Mouse (Mus musculus): ENCODE measurements around the gene Dcpp1. TPM values are rescaled to one million over a fixed set of nuclear protein-coding genes. Genes with fewer than 3 reads are reported as not detected.
A peak's percentile ranks its signal among the peaks of the same experiment; 100 is the strongest.

Dcpp1 gene
- polyA plus RNA-seq, 1 experiment from 2014 or later = not detected

DNA sequence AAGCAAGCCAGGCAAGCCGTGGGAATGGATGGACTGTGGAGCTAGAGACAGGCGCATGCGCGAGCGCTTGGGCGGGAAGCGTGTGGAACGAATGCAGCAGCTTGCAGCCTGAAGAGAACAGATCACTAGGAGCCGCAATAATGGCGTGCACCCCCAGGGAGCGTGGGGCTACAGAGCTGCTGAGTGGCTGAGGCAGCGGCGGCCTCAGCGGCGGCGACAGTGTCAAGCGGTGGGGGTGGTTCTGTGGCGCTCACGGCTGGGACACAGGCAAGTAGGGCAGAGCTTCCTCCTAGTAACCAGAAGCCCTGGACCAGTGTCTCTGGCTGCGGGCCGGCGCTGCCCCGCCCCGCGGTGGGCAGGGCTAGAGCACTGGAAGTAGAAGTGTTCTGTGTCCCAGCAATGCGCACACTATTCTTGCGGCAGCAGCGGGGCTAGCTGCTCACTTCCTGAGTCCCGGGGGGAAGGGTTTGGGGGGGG, 43.9 kb downstream of the Dcpp1 start:
- Histone ChIP-seq H3K36me3 (replicated peaks; ENCODE audit: insufficient read depth, low read length) (no peaks in the 10 kb centered on the region), H3K9ac (replicated peaks) (peak overlapping the region; percentile 63), H3K27ac (ENCODE audit: low read depth) (peak overlapping the region; percentile 83), H3K4me1 (ENCODE audit: insufficient read depth) (peaks cover 4% of the 10 kb centered on the region; the same call in 1 of the 2 replicates), H3K4me3 (ENCODE audit: low read depth, low read length) (peak overlapping the region; percentile 52), H3K4me2 (ENCODE audit: low read depth, low read length) (peak overlapping the region; percentile 88), H3K9me3 (ENCODE audit: low read length) (no peaks in the 10 kb centered on the region), H3K27me3 (ENCODE audit: insufficient read depth, low read length) (no peaks in the 10 kb centered on the region)
- WGBS (ENCODE audit: insufficient replicate concordance) = 3% methylated on average over 29 of the region's 29 CpGs
- DNase-seq = peak; percentile 88
- ATAC-seq = peak; percentile 97
- TF ChIP-seq EP300 (IDR thresholded peaks at IDR 0.05; ENCODE audit: low read depth) = no peak
- TF ChIP-seq CTCF (IDR thresholded peaks at IDR 0.05; ENCODE audit: low read depth) = no peak

DNA sequence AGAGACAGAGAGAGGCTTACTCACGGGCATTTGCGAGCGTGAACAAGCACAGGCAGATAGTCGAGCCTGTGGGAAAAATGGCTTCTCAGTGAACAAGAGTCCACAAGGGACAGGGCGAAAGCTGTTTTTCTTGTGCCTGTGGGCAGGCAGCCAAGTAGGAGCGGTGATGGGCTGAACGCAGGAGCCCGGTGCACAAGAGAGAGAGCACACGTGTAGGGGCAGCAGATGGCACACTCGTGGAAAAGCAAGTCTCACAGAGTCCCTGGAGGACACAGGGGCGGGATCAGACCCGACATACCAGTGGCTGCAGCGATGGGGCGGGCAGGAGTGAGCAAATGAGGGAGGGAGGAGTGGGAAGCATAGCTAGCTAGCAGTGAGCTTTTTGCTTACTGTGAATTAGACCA, 44.4 kb downstream of the Dcpp1 start:
- Histone ChIP-seq H3K27me3 (ENCODE audit: insufficient read depth, low read length) (no peaks in the 10 kb centered on the region), H3K9me3 (ENCODE audit: low read length) (no peaks in the 10 kb centered on the region), H3K9ac (replicated peaks) (peak overlapping the region; percentile 63), H3K4me3 (ENCODE audit: low read depth, low read length) (peak overlapping the region; percentile 52), H3K27ac (ENCODE audit: low read depth) (peak overlapping the region; percentile 83), H3K36me3 (replicated peaks; ENCODE audit: insufficient read depth, low read length) (no peaks in the 10 kb centered on the region), H3K4me2 (ENCODE audit: low read depth, low read length) (peak overlapping the region; percentile 88), H3K4me1 (ENCODE audit: insufficient read depth) (peaks cover 4% of the 10 kb centered on the region; the same call in 1 of the 2 replicates)
- WGBS (ENCODE audit: insufficient replicate concordance) = 2% methylated on average over 14 of the region's 14 CpGs
- TF ChIP-seq CTCF (IDR thresholded peaks at IDR 0.05; ENCODE audit: low read depth) = no peak
- no peak for TF ChIP-seq EP300 (IDR thresholded peaks at IDR 0.05; ENCODE audit: low read depth)
- ATAC-seq (peak; percentile 79), DNase-seq (peak; percentile 54)

DNA sequence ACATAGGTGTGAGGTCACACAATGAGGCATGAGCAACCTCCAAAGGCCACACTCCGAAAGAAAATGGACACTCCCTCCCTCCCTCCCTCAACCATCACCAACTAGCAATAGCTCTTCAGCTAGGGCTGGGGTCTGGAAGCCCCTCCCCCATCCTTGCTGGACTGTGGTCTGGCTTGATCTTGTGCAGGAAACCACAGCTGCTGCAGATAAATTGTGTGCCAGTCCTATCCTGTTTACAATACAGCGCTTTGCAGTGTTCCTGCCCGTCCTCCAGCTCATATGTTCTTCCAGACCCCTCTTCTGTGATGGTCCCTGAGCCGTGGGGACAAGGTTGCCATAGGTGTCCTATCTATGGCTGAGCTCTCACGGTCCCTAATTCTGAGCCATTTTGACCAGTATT, 50.5 kb downstream of the Dcpp1 start:
- H3K4me2 ChIP-seq (ENCODE audit: low read depth, low read length) = no peak overlapping the region
- no peak overlapping the region for H3K4me3 ChIP-seq (ENCODE audit: low read depth, low read length)
- no peaks in the 10 kb centered on the region for H3K9me3 ChIP-seq (ENCODE audit: low read length)
- TF ChIP-seq EP300 (IDR thresholded peaks at IDR 0.05; ENCODE audit: low read depth) (no peak), CTCF (IDR thresholded peaks at IDR 0.05; ENCODE audit: low read depth) (no peak)
- ATAC-seq = no peak
- H3K9ac ChIP-seq (replicated peaks) = no peak overlapping the region
- H3K27me3 ChIP-seq (ENCODE audit: insufficient read depth, low read length) = no peaks in the 10 kb centered on the region
- no peak for DNase-seq
- H3K36me3 ChIP-seq (replicated peaks; ENCODE audit: insufficient read depth, low read length) = no peaks in the 10 kb centered on the region
- no peaks in the 10 kb centered on the region for H3K4me1 ChIP-seq (ENCODE audit: insufficient read depth)
- WGBS (ENCODE audit: insufficient replicate concordance) = 38% methylated on average over 5 of the region's 5 CpGs
- H3K27ac ChIP-seq (ENCODE audit: low read depth) = no peak overlapping the region

Other genes with a start within 250 kb of the Dcpp1 start
- gene Mmp25, start 235.6 kb upstream of the Dcpp1 start, polyA plus RNA-seq (2015; fragmentation: Nextera tagmentation; extraction: Ambion mirVana) = 0.49 and 0.67 TPM in 2 replicates
- gene Bicdl2, start 220.4 kb upstream of the Dcpp1 start, polyA plus RNA-seq (2015; fragmentation: Nextera tagmentation; extraction: Ambion mirVana) = 0.05 and 0.31 TPM in 2 replicates
- 26.6 and 28.6 TPM in 2 replicates for gene Hcfc1r1, start 207.3 kb upstream of the Dcpp1 start, polyA plus RNA-seq (2015; fragmentation: Nextera tagmentation; extraction: Ambion mirVana)
- gene Thoc6, start 207.0 kb upstream of the Dcpp1 start, polyA plus RNA-seq (2015; fragmentation: Nextera tagmentation; extraction: Ambion mirVana) = 8.5 and 10.3 TPM in 2 replicates
- 28.1 and 29.7 TPM in 2 replicates for gene Tnfrsf12a, start 203.4 kb upstream of the Dcpp1 start, polyA plus RNA-seq (2015; fragmentation: Nextera tagmentation; extraction: Ambion mirVana)
- gene Cldn6, start 201.6 kb upstream of the Dcpp1 start, polyA plus RNA-seq (2015; fragmentation: Nextera tagmentation; extraction: Ambion mirVana) = 0.94 and 1.3 TPM in 2 replicates
- gene Cldn9, start 196.8 kb upstream of the Dcpp1 start, polyA plus RNA-seq (2015; fragmentation: Nextera tagmentation; extraction: Ambion mirVana) = 0.09 and 0.12 TPM in 2 replicates
- not detected in 2 replicates for gene 1520401A03Rik, start 158.1 kb upstream of the Dcpp1 start, polyA plus RNA-seq (2015; fragmentation: Nextera tagmentation; extraction: Ambion mirVana)
- gene Pkmyt1, start 154.5 kb upstream of the Dcpp1 start, polyA plus RNA-seq (2015; fragmentation: Nextera tagmentation; extraction: Ambion mirVana) = 12.5 and 13.9 TPM in 2 replicates
- 4.0 and 4.3 TPM in 2 replicates for gene Paqr4, start 140.0 kb upstream of the Dcpp1 start, polyA plus RNA-seq (2015; fragmentation: Nextera tagmentation; extraction: Ambion mirVana)
- not detected in 2 replicates for gene Kremen2, start 135.0 kb upstream of the Dcpp1 start, polyA plus RNA-seq (2015; fragmentation: Nextera tagmentation; extraction: Ambion mirVana)
- 11.9 TPM in 2 replicates for gene Flywch1, start 109.3 kb upstream of the Dcpp1 start, polyA plus RNA-seq (2015; fragmentation: Nextera tagmentation; extraction: Ambion mirVana)
- gene Flywch2, start 94.8 kb upstream of the Dcpp1 start, polyA plus RNA-seq (2015; fragmentation: Nextera tagmentation; extraction: Ambion mirVana) = 2.3 and 2.4 TPM in 2 replicates
- 132 and 137 TPM in 2 replicates for gene Srrm2, start 90.3 kb upstream of the Dcpp1 start, polyA plus RNA-seq (2015; fragmentation: Nextera tagmentation; extraction: Ambion mirVana)
- gene Elob, start 51.7 kb upstream of the Dcpp1 start, polyA plus RNA-seq (2015; fragmentation: Nextera tagmentation; extraction: Ambion mirVana) = 458 and 460 TPM in 2 replicates
- not detected in 2 replicates for gene Prss33, start 44.8 kb upstream of the Dcpp1 start, polyA plus RNA-seq (2015; fragmentation: Nextera tagmentation; extraction: Ambion mirVana)
- gene Prss32, start 37.0 kb upstream of the Dcpp1 start, polyA plus RNA-seq (2015; fragmentation: Nextera tagmentation; extraction: Ambion mirVana) = not detected in 2 replicates
- 0.06 and 0.25 TPM in 2 replicates for gene Prss41, start 36.7 kb upstream of the Dcpp1 start, polyA plus RNA-seq (2015; fragmentation: Nextera tagmentation; extraction: Ambion mirVana)
- not detected in 2 replicates for gene Prss21, start 12.8 kb upstream of the Dcpp1 start, polyA plus RNA-seq (2015; fragmentation: Nextera tagmentation; extraction: Ambion mirVana)
- not detected in 2 replicates for gene Dcpp2, start within 50 bp of the Dcpp1 start, polyA plus RNA-seq (2015; fragmentation: Nextera tagmentation; extraction: Ambion mirVana)
- not detected in 2 replicates for gene Dcpp3, start 36.6 kb downstream of the Dcpp1 start, polyA plus RNA-seq (2015; fragmentation: Nextera tagmentation; extraction: Ambion mirVana)
- gene Sbp, start 60.8 kb downstream of the Dcpp1 start, polyA plus RNA-seq (2015; fragmentation: Nextera tagmentation; extraction: Ambion mirVana) = not detected in 2 replicates
- not detected in 2 replicates for gene Sbpl, start 74.4 kb downstream of the Dcpp1 start, polyA plus RNA-seq (2015; fragmentation: Nextera tagmentation; extraction: Ambion mirVana)
- 0.09 and 0.14 TPM in 2 replicates for gene Prss30, start 99.7 kb downstream of the Dcpp1 start, polyA plus RNA-seq (2015; fragmentation: Nextera tagmentation; extraction: Ambion mirVana)
- gene Prss22, start 117.2 kb downstream of the Dcpp1 start, polyA plus RNA-seq (2015; fragmentation: Nextera tagmentation; extraction: Ambion mirVana) = not detected in 2 replicates
- gene Prss27, start 157.3 kb downstream of the Dcpp1 start, polyA plus RNA-seq (2015; fragmentation: Nextera tagmentation; extraction: Ambion mirVana) = not detected in 2 replicates
- gene Kctd5, start 192.6 kb downstream of the Dcpp1 start, polyA plus RNA-seq (2015; fragmentation: Nextera tagmentation; extraction: Ambion mirVana) = 6.8 and 7.7 TPM in 2 replicates